Mouse (Mus musculus): ENCODE measurements at regions not wholly inside any gene's neighbourhood (a gene's known extent, or its start where the extent isn't known, plus 50 kb on each side); places are given as distances from the start of the nearest gene placed in this dataset.

GRCm38 (mm10) chr9:17484701-17485422 lies 807.1 kb upstream of the Chordc1 start:
- TF ChIP-seq POLR2A (IDR thresholded peaks at IDR 0.05; ENCODE audit: low read depth, low read length) (no peak), CTCF (conservative IDR thresholded peaks at IDR 0.05; ENCODE audit: insufficient read depth, insufficient read length, low read depth, low read length) (no peak)
